Mouse (Mus musculus): ENCODE measurements around the gene Hormad1.
"Not testable (repeated sequence)": the region's sequence is repeated elsewhere in the genome, so short reads cannot be mapped to it uniquely, and the experiment has no call there.

Hormad1 gene

GRCm38 (mm10) chr3:95559437-95559836 lies at the start of gene Hormad1:
TSS of gene Hormad1 (plus strand) at chr3:95559677.
- DNase-seq, result no peak

GRCm38 (mm10) chr3:95511611-95512180 lies 47.8 kb upstream of the Hormad1 start:
- peak; percentile 39 to 62 for DNase-seq

DNA sequence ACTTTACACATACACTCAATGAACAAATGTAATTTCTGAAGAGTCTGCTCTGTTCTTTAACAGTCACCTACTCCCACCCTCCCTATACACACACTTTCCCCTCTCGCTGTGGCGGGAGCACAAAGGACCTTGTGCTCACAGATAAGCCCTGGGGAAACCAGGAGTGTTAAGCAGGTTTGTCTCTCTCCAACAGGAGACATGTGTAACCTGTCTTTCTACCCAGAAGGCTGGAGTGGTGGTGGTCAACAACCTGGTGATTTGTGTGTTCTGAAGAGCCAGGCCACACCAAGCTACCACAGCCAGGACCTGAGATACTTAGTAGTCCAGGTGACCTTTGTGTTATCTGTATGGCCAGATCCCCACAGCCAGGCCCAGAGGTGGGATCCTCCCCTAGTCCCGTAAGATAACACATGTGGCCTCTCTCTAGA lies 42.8 kb upstream of the Hormad1 start:
- DNase-seq, result no peak

GRCm38 (mm10) chr3:95517493-95517898 lies 42.0 kb upstream of the Hormad1 start:
- no peak for DNase-seq

- DNase-seq, result no peak
These were observed 40.6 kb upstream of the Hormad1 start for GRCm38 (mm10) chr3:95518891-95519290.

DNA sequence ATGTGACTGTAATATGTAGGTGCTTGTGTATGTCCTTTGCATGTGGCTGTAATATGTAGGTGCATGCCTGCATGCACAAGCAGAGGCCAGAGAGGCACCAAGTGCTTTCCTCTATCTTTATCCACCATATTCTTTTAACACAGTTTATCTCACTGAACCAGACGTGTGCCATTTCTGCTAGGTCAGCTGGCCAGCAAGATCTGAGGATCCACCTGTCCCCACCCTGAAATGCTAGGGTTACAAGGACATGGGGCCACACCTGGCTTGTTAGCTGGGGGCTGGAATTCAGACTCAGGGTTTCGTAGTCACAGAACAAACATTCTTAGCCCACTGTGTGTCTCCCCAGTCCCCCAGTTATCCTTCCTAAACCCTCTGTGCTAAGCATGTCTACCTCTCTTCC lies 40.2 kb upstream of the Hormad1 start:
- DNase-seq, result no peak

DNA sequence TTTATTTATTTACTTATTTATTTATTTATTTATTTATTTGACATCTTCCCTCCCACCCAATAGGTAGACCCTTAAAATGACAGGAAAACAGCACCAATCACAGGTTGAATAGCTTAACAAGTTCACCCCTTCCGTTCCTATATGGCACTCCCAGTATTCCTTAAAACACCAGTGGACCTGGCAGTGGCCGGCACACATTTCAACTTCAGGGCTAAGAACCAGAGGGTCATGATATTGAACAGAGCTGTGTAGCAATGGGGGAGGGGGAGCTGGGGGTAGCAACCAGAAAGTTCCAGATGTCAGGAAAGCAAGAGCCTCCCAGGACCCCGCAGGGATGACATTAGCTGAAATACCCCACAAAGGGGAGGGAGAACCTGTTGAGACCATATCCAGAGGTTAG lies 39.4 kb upstream of the Hormad1 start:
- DNase-seq, result no peak

- DNase-seq, result no peak
These were observed 38.3 kb upstream of the Hormad1 start for GRCm38 (mm10) chr3:95521168-95521567.

GRCm38 (mm10) chr3:95523662-95524061 lies 35.8 kb upstream of the Hormad1 start:
- DNase-seq, result peak in 1 of 2 experiments; percentile 15

DNA sequence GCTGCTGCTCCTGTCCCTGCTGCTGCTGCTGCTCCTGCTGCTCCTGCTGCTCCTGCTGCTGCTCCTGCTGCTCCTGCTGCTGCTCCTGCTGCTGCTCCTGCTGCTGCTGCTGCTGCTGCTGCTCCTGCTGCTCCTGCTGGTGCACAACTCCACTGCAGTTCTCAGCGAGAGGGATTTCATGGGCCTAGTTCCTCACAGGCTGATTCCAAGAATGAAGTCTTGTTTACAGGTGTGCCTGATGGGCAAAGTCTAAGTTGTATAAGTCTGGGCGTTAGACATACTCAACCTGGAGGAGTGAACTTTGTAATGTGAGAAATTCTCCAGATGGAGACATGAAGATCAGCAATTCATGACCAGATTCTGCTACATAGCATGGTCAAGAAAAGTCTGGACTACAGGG lies 34.8 kb upstream of the Hormad1 start:
- DNase-seq, result no peak

DNA sequence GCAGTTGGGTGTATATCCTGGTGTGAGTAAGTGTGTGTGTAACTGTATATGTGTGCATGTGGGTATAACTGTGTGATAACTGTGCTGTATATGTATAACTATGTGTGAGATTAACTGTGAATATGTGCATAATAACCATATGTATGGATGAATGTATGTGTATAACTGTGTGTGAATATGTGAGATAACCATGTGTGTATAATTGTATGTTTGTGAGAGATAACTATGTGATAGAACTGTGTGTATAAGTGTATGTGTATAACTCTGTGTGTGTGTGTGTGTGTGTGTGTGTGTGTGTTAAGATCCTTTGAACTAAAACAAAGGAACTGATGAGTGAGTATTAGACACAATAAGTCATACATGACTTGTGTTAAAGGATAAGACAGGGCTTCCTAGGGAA lies 33.4 kb upstream of the Hormad1 start:
- DNase-seq, result no peak

- DNase-seq, result no peak
These were observed 32.8 kb upstream of the Hormad1 start, which contains the start of gene Ctss for GRCm38 (mm10) chr3:95526622-95527211. TSS of gene Ctss (plus strand) at chr3:95526786.

DNA sequence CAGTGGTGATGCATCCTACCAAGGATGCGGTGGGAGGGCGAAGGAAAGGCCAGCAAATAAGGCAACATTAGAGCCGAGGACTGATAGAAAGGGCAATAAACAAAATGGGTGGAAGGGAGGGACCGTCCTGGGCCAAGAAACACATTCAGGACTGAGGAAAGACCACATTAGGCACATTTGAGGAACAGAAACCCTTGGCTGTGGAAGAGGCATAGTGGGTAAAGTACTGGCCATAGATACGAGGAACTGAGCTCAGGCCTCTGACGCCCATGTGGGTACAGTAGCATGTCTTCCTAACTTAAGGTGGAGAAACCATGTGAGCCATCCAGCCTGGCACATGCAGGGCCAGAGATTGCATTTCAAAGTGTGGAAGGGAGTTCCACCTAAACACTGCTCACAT lies 29.7 kb upstream of the Hormad1 start:
- DNase-seq, result no peak

GRCm38 (mm10) chr3:95531025-95531424 lies 28.5 kb upstream of the Hormad1 start:
- no peak for DNase-seq

- no peak for DNase-seq
These were observed 26.1 kb upstream of the Hormad1 start for GRCm38 (mm10) chr3:95533364-95533763.

DNA sequence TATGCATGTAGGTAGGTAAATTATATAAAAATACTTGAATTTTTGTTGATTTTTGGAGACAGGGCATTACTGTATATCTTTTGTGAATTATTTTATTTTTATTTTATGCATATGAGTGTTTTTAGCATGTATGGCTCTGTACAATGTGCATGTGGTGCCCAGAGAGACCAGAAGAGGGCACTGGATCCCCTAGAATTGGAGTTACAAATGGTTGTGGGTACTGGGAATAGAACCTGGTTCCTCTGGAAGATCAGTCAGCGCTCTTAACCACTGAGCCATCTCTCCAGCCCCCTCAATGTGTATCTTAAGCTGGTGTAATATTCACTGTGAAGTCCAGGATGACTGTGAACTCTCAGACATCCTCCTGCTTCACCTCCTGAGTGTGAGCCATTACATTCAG lies 24.6 kb upstream of the Hormad1 start:
- no peak for DNase-seq

DNA sequence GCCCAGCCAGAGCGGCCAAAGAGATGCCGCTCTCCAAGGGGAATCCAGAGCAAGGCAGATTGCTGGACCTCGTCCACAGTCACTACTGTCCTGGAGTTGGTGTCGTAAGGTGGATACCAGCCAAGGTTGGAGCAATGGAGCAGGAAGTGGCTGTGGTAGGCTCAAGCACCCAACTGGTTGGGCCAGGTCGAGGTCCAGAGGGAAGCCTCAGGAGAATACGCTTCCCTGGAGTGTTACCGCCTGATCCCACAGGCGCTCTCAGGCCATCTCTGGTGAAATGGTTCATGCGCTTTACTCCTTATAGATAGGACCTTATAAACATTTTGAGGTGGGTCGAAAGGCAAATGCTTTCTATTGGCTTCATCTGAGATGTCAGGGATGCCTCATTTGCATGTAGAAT lies 20.5 kb upstream of the Hormad1 start:
- DNase-seq, result no peak

GRCm38 (mm10) chr3:95539837-95540236 lies 19.6 kb upstream of the Hormad1 start:
- no peak for DNase-seq

DNA sequence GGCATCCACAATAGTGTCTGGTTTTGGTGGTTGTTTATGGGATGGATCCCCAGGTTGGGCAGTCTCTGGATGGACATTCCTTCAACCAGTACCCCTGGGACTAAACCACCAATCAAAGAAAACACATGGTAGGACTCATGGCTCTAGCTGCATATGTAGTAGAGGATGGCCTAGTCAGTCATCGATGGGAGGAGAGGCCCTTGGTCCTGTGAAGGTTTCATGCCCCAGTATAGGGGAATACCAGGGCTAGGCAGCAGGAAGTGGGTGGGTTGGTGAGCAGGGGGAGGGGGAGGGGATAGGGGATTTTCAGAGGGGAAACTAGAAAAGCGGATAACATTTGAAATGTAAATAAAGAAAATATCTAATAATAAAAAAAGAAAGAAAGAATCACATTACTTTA lies 18.3 kb upstream of the Hormad1 start:
- DNase-seq, result not testable (repeated sequence)

GRCm38 (mm10) chr3:95542171-95542570 lies 17.3 kb upstream of the Hormad1 start:
- no peak for DNase-seq

GRCm38 (mm10) chr3:95542981-95543380 lies 16.5 kb upstream of the Hormad1 start:
- no peak for DNase-seq

DNA sequence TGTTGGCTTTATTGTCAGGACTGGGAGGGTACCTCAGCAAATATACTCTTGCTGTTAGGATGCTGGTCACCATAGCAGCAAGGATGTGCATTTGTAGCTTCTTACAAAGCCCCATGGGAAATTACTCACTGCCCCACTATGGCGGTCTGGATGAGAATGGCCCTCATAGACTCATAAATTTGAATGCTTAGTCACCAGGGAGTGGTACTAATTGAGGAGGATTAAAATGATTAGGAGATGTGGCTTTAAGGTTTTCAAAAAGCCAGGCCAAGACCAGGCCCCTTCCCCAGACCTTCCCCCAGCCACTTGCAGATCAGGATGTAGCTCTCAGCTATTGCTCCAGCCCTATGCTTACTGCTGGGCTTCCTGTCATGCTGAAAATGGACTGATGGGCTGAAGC lies 9.3 kb upstream of the Hormad1 start:
- DNase-seq, result no peak

- no peak for DNase-seq
These were observed 5.5 kb upstream of the Hormad1 start for GRCm38 (mm10) chr3:95553986-95554385.

DNA sequence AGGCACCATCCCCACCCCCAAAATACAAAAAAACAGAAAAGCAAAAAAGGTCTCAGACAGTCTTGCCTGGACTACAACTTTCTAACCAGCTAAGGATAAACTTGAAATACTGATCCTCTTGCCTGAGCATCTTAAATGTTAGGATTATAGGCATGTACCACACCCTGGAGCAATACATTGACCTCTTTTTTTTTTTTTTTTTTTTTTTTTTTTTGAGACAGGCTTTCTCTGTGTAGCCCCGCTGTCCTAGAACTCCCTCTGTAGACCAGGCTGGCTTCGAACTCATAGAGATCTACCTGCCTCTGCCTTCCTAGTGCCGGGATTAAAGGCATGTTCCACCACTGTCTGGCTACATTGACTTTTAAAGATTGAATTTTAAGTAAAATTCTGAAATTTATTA lies 1.3 kb downstream of the Hormad1 start:
- DNase-seq, result no peak

GRCm38 (mm10) chr3:95561826-95562225 lies 2.3 kb downstream of the Hormad1 start:
- DNase-seq, result no peak
